Mouse (Mus musculus) B cell, adult 67 days (primary cell): Measurements from ENCODE around the gene Frmd7. TPM values are rescaled to one million over a fixed set of nuclear protein-coding genes. Genes with fewer than 3 reads are reported as not detected.

Experiments
- total RNA-seq, 2 experiments: library from RNA; stranded (reverse); gene quantifications; 4 replicates each; pipeline ENCODE4 v1.2.4; 2023

The Frmd7 gene
- total RNA-seq: not detected

DNA sequence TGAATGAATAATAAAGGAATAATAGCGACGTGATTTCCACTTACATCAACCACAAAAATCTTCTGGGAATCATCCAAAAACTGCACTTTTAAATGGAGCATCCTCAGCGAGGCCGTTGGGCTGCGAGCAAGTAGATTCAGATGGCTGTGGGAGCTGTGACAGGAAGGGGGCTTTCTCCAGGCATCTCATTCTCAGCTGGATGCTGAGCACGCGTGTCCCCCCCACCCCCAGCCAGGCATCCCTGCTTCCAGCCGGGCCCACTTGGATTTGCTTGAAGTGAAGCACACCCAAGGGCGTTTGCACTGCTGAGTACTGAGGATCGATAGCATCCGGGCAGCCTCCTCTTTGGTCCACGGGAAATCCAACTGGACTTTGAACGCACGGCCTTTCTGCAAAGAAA is at the start of gene Frmd7:
Gene Frmd7 (minus strand): TSS at position 101 of the 400 bp plus-strand sequence.

Other genes with a start within 250 kb of the Frmd7 start
- 10 to 100 TPM; 42.6 to 45.9 TPM for gene Stk26, start 101.7 kb downstream of the Frmd7 start, total RNA-seq
- 10 to 100 TPM; 40.7 to 44.5 TPM for gene Rap2c, start 75.3 kb upstream of the Frmd7 start, total RNA-seq